Mouse (Mus musculus) cerebellum, postnatal 25 days (tissue): Measurements from ENCODE around the gene Ly75.

Experiments used
- DNase-seq, 2 experiments: peaks; one replicate each; pipeline ENCODE4 v3.0.0; 2021; ENCODE audit warnings: mixed read lengths in 2 of 2

Ly75 gene

GRCm38 (mm10) chr2:60382858-60383669 lies at the start of gene Ly75:
Gene Ly75 (minus strand): TSS chr2:60383303.
- DNase-seq = peak; percentile 76 to 84

- no peak for DNase-seq
Measured at GRCm38 (mm10) chr2:60430315-60431021, 47.4 kb upstream of the Ly75 start.

- peak; percentile 66 to 75 for DNase-seq
Measured at GRCm38 (mm10) chr2:60418075-60418474, 35.0 kb upstream of the Ly75 start.

GRCm38 (mm10) chr2:60414334-60414733 lies 31.2 kb upstream of the Ly75 start:
- no peak for DNase-seq

- DNase-seq = no peak
Measured at GRCm38 (mm10) chr2:60413006-60413650, 30.0 kb upstream of the Ly75 start.

GRCm38 (mm10) chr2:60411181-60411580 lies 28.1 kb upstream of the Ly75 start:
- no peak for DNase-seq

GRCm38 (mm10) chr2:60409989-60410763 lies 27.1 kb upstream of the Ly75 start:
- no peak for DNase-seq

GRCm38 (mm10) chr2:60409194-60409593 lies 26.1 kb upstream of the Ly75 start:
- DNase-seq = no peak

GRCm38 (mm10) chr2:60407387-60407786 lies 24.3 kb upstream of the Ly75 start:
- DNase-seq = no peak

- no peak for DNase-seq
Measured at GRCm38 (mm10) chr2:60405431-60405830, 22.3 kb upstream of the Ly75 start.

GRCm38 (mm10) chr2:60404763-60405162 lies 21.7 kb upstream of the Ly75 start:
- no peak for DNase-seq

- no peak for DNase-seq
Measured at GRCm38 (mm10) chr2:60401694-60402093, 18.6 kb upstream of the Ly75 start.

GRCm38 (mm10) chr2:60393786-60394185 lies 10.7 kb upstream of the Ly75 start:
- no peak for DNase-seq

- no peak for DNase-seq
Measured at GRCm38 (mm10) chr2:60392286-60392685, 9.2 kb upstream of the Ly75 start.

GRCm38 (mm10) chr2:60387363-60387762 lies 4.3 kb upstream of the Ly75 start:
- DNase-seq = no peak

GRCm38 (mm10) chr2:60386835-60387234 lies 3.7 kb upstream of the Ly75 start:
- no peak for DNase-seq

GRCm38 (mm10) chr2:60384763-60385085 lies 1.6 kb upstream of the Ly75 start:
- no peak for DNase-seq

GRCm38 (mm10) chr2:60384083-60384762 lies 1.1 kb upstream of the Ly75 start:
- DNase-seq = no peak

GRCm38 (mm10) chr2:60382346-60382745 lies 757 bp downstream of the Ly75 start:
- no peak for DNase-seq

- no peak for DNase-seq
Measured at GRCm38 (mm10) chr2:60377260-60377659, 5.8 kb downstream of the Ly75 start.

GRCm38 (mm10) chr2:60375608-60376107 lies 7.4 kb downstream of the Ly75 start:
- DNase-seq = no peak

- no peak for DNase-seq
Measured at GRCm38 (mm10) chr2:60375126-60375525, 8.0 kb downstream of the Ly75 start.
